Mouse (Mus musculus): ENCODE data around the gene Sf3a1. TPM values are rescaled to one million over a fixed set of nuclear protein-coding genes. Genes with fewer than 3 reads are reported as not detected.

Gene Sf3a1
- total RNA-seq, 2 experiments from 2014 or later: 73.9 to 75.1 TPM

- intact Hi-C loops (cut with DNase I): no loop called here
These were observed 45.0 kb downstream of the Sf3a1 start for GRCm38 (mm10) chr11:4205097-4205655.

GRCm38 (mm10) chr11:4205951-4206350 is 45.8 kb downstream of the Sf3a1 start:
- DNase-seq (ENCODE audit: extremely low spot score in 1 of 2, low spot score in 2 of 2): no peak
- intact Hi-C loops (cut with DNase I): no loop called here

More at GRCm38 (mm10) chr11:4205097-4205655, 45.0 kb downstream of the Sf3a1 start:
- no peak for DNase-seq (ENCODE audit: extremely low spot score in 1 of 2, low spot score in 2 of 2)

- DNase-seq (ENCODE audit: extremely low spot score in 1 of 2, low spot score in 2 of 2): no peak
- intact Hi-C loops (cut with DNase I): no loop called here
These were observed 46.4 kb downstream of the Sf3a1 start for GRCm38 (mm10) chr11:4206563-4206962.

GRCm38 (mm10) chr11:4207655-4208054 is 47.5 kb downstream of the Sf3a1 start:
- intact Hi-C loops (cut with DNase I): no loop called here
- no peak for DNase-seq (ENCODE audit: extremely low spot score in 1 of 2, low spot score in 2 of 2)

- no peak for DNase-seq (ENCODE audit: extremely low spot score in 1 of 2, low spot score in 2 of 2)
These were observed 49.4 kb downstream of the Sf3a1 start for GRCm38 (mm10) chr11:4209556-4209955.

GRCm38 (mm10) chr11:4210786-4211185 is 50.6 kb downstream of the Sf3a1 start:
- intact Hi-C loops (cut with DNase I): no loop called here
- no peak for DNase-seq (ENCODE audit: extremely low spot score in 1 of 2, low spot score in 2 of 2)

More at GRCm38 (mm10) chr11:4209556-4209955, 49.4 kb downstream of the Sf3a1 start:
- intact Hi-C loops (cut with DNase I): no loop called here

GRCm38 (mm10) chr11:4213107-4213506 is 53.0 kb downstream of the Sf3a1 start:
- intact Hi-C loops (cut with DNase I): no loop called here
- DNase-seq (ENCODE audit: extremely low spot score in 1 of 2, low spot score in 2 of 2): no peak

GRCm38 (mm10) chr11:4214572-4214971 is 54.4 kb downstream of the Sf3a1 start:
- intact Hi-C loops (cut with DNase I): no loop called here

GRCm38 (mm10) chr11:4215061-4215460 is 54.9 kb downstream of the Sf3a1 start:
- intact Hi-C loops (cut with DNase I): loop anchor here (5.0 kb wide), 1 partner anchor 78 kb away; the partner anchor contains the start of gene Rnf215
- DNase-seq (ENCODE audit: extremely low spot score in 1 of 2, low spot score in 2 of 2): no peak

More at GRCm38 (mm10) chr11:4214572-4214971, 54.4 kb downstream of the Sf3a1 start:
- DNase-seq (ENCODE audit: extremely low spot score in 1 of 2, low spot score in 2 of 2): no peak

- intact Hi-C loops (cut with DNase I): loop anchor here (5.0 kb wide), 1 partner anchor 79 kb away; the partner anchor contains the start of gene Rnf215
- peak in 1 of 2 experiments; percentile 83 for DNase-seq (ENCODE audit: extremely low spot score in 1 of 2, low spot score in 2 of 2)
These were observed 56.3 kb downstream of the Sf3a1 start for GRCm38 (mm10) chr11:4216248-4217000.

- peak; percentile 36 to 93 for DNase-seq (ENCODE audit: extremely low spot score in 1 of 2, low spot score in 2 of 2)
- intact Hi-C loops (cut with DNase I): loop anchor here (2.0 to 5.0 kb wide), 2 partner anchors 57 to 81 kb away; partner anchors contain the start of genes Ccdc157, Rnf215 and Sf3a1
These were observed 57.9 kb downstream of the Sf3a1 start, which contains the start of gene Castor1 for GRCm38 (mm10) chr11:4217914-4218629. Castor1 (plus strand) TSS chr11:4218225.

GRCm38 (mm10) chr11:4218637-4219036 is 58.5 kb downstream of the Sf3a1 start:
- intact Hi-C loops (cut with DNase I): loop anchor here (2.0 to 5.0 kb wide), 2 partner anchors 58 to 81 kb away; partner anchors contain the start of genes Ccdc157, Rnf215 and Sf3a1
- DNase-seq (ENCODE audit: extremely low spot score in 1 of 2, low spot score in 2 of 2): no peak

GRCm38 (mm10) chr11:4219317-4219751 is 59.2 kb downstream of the Sf3a1 start:
- intact Hi-C loops (cut with DNase I): loop anchor here (2.0 to 5.0 kb wide), 2 partner anchors 59 to 82 kb away; partner anchors contain the start of genes Ccdc157, Rnf215 and Sf3a1

GRCm38 (mm10) chr11:4219908-4220307 is 59.8 kb downstream of the Sf3a1 start:
- intact Hi-C loops (cut with DNase I): loop anchor here (2.0 to 5.0 kb wide), 3 partner anchors 37 to 83 kb away; partner anchors contain the start of genes Ccdc157, Lif, Rnf215 and Sf3a1
- DNase-seq (ENCODE audit: extremely low spot score in 1 of 2, low spot score in 2 of 2): no peak

More at GRCm38 (mm10) chr11:4219317-4219751, 59.2 kb downstream of the Sf3a1 start:
- DNase-seq (ENCODE audit: extremely low spot score in 1 of 2, low spot score in 2 of 2): peak; percentile 72 to 77

- peak in 1 of 2 experiments; percentile 77 for DNase-seq (ENCODE audit: extremely low spot score in 1 of 2, low spot score in 2 of 2)
- intact Hi-C loops (cut with DNase I): loop anchor here (5.0 kb wide), 1 partner anchor 37 kb away; the partner anchor contains the start of gene Lif
These were observed 60.6 kb downstream of the Sf3a1 start for GRCm38 (mm10) chr11:4220443-4221400.

GRCm38 (mm10) chr11:4222046-4222950 is 62.1 kb downstream of the Sf3a1 start:
- DNase-seq (ENCODE audit: extremely low spot score in 1 of 2, low spot score in 2 of 2): no peak
- intact Hi-C loops (cut with DNase I): loop anchor here (5.0 kb wide), 1 partner anchor 35 kb away; the partner anchor contains the start of gene Lif
